Mouse (Mus musculus): Measurements from ENCODE around the gene Bach1.

Gene Bach1

DNA sequence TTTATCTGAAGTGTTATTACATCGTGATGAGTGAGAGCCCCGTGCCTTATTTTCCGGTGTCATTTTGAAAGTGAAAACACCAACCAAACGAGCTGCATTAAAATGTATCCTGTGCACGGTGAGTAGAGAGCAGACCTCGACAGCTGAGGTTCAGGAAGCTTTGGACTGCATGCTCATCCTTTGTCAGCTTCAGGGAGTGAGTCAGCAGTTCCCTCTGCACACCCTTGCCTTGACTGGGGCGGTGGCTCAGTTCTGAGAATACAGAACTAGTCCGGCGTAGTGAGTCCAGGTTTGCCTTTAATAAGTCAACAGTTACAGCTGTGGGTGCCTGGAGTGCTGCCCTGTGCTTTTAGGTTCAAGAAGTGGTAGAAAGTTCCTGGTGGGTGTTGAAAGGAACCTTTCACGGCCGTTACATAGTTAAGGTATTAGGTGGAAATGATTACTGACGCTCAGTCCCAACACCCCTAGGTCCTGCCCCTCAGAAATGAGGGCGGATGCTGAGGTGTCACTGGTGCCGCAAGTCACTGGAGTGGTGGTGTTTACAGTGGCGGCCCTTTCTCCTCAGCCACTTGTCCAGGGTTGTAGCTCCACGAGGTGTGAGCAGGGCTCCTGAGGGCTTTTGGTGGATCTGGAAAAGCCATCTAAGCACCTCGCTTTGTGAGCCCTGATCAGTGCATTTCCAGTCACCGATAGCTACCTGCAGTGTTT lies 14.4 kb downstream of the Bach1 start:
- DNase-seq (ENCODE audit: low spot score), result no peak

GRCm38 (mm10) chr16:87714550-87714949 lies 15.8 kb downstream of the Bach1 start:
- DNase-seq (ENCODE audit: low spot score), result no peak

DNA sequence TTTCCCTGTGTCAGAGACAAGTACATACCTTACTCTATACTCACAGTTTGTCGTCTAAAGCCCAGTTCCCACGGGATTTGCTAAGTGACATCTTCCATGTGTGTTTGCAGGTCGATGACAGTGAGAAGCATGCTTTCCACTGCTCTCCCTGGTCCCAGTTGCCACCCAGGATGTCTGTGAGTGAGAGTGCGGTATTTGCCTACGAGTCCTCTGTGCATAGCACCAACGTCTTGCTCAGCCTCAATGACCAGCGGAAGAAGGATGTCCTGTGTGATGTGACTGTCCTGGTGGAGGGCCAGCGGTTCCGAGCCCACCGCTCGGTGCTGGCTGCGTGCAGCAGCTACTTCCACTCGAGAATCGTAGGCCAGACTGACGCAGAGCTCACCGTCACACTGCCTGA lies 16.5 kb downstream of the Bach1 start:
- no peak for DNase-seq (ENCODE audit: low spot score)

GRCm38 (mm10) chr16:87716269-87716668 lies 17.5 kb downstream of the Bach1 start:
- no peak for DNase-seq (ENCODE audit: low spot score)

DNA sequence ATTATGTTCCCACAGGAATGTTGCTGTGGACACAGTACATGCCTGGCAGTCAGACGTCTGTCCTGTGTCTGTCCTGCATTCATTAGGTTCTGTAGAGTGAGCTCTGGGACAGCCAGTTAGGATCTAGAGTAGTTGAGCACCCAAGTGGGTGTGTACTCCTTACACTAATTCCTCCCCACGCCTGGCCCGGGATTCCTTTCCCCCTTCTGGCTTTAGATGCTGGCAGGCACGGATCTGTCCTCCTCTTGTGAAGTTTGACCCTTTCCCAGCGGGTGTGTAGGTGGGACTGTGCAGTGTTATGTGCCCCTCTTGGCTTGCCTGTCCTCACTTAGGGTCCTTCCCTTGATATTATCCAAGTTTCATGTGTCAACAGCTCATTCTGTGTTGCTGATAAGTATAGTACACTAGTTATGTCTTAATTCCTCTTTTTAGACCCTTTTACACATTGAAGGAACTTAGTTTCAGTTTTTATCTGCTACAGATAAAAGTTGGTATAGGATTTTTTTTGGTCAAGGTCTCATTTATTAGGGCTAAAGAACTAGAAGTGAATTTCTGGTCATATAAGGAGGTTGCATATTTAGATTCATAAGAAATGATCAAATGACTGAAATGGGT lies 18.4 kb downstream of the Bach1 start:
- no peak for DNase-seq (ENCODE audit: low spot score)

DNA sequence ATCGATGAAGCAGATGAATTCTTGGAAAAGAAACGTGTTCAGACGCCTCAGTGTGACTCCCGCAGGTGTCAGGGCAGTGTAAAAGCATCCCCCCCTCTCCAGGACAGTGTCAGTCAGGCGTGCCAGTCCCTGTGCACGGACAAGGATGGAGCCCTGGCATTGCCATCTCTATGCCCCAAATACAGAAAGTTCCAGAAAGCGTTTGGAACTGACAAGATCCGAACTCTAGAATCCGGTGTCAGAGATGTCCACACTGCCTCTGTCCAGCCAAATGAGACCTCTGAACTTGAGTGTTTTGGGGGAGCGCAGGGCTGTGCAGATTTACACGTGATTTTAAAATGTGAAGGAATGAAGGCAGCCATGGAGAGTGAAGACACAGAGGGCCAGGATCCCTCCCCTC lies 20.3 kb downstream of the Bach1 start:
- no peak for DNase-seq (ENCODE audit: low spot score)

DNA sequence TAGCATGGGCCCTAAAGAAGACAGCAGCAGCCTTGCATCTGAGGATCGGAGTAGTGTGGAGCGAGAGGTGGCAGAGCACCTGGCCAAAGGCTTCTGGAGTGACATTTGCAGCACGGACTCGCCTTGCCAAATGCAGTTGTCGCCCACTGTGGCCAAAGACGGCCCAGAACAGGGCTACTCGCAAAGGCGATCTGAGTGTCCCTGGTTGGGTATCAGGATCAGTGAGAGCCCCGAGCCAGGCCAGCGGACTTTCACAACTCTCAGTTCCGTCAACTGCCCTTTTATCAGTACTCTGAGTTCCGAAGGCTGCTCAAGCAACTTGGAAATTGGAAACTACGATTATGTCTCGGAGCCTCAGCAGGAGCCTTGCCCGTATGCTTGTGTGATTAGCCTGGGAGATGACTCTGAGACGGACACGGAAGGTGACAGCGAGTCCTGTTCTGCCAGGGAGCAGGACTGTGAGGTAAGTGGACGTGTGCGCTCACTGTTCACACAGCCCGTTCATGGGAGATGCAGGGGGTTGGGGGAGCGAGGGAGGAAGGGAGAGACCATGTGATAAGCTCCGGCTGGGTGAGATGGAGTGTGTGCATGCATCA lies 21.0 kb downstream of the Bach1 start:
- DNase-seq (ENCODE audit: low spot score), result no peak

DNA sequence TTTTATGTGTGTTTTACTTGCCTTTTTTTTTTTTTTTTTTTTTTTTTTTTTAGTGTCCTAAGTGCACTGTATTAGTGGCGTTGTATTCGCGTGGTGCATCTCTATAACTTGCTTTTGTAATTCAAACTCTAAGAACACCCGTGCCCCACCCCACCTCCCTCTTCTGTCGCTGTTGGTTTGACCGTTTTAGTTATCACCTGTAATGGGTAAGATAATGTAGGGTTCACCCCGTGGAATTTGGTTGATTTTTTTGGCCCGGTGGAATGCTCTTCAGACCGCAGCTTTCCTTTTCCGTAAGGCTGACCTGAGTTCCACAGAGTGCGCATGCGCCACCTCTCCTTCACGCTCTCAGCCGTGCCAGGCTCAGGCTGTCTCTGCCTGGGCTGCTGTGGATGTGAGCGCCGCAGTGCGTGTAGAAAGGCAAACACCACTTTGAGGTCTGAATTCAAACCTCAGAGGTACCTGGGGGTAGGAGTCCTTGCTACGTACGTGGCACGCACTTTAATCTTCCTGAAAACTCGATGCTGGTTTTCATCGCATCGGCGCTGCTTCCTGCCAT lies 22.2 kb downstream of the Bach1 start:
- no peak for DNase-seq (ENCODE audit: low spot score)

- no peak for DNase-seq (ENCODE audit: low spot score)
Measured at GRCm38 (mm10) chr16:87722857-87723256, 24.1 kb downstream of the Bach1 start.

GRCm38 (mm10) chr16:87723479-87723878 lies 24.7 kb downstream of the Bach1 start:
- no peak for DNase-seq (ENCODE audit: low spot score)

- no peak for DNase-seq (ENCODE audit: low spot score)
Measured at GRCm38 (mm10) chr16:87724826-87725225, 26.1 kb downstream of the Bach1 start.

GRCm38 (mm10) chr16:87725241-87725640 lies 26.5 kb downstream of the Bach1 start:
- no peak for DNase-seq (ENCODE audit: low spot score)

DNA sequence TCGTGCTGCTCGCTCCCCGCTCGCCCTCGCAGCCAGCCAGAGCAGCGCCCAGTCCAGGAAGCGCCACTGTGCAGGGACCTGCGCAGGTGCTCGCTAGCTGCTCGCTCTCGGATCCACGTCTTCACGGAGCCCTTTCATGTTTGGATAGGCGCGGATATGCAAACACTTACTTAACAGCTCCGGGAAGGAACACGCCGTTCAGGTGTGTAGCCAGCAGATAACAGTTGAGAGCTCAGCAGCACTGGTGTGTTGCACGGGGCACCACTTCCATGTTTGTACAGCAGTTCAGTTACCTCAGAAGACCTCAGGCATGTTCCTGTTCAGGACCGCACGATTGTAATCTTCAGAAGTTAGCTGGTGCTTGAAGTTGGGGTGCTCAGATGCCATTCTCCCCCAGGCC lies 27.2 kb downstream of the Bach1 start:
- DNase-seq (ENCODE audit: low spot score), result no peak

DNA sequence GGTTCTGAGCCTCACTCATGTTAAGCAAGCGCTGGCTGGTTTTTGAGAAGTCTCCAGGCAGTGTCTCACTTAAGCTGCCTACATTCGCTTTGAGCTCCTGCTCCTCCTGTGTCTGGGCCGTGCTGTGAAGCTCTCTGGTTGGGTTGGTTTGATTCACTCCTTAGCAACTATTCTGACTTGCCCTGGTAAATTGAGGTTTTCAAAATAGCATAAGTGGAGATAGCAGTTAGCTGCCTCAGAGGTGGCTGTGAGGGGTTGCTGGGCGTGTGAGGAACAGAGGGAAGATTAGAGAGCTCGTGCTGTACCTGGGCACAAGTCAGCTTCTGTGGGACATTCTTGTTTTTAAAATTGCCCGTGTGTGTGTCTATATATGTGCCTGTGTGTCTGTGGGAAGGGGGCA lies 27.6 kb downstream of the Bach1 start:
- DNase-seq (ENCODE audit: low spot score), result no peak

DNA sequence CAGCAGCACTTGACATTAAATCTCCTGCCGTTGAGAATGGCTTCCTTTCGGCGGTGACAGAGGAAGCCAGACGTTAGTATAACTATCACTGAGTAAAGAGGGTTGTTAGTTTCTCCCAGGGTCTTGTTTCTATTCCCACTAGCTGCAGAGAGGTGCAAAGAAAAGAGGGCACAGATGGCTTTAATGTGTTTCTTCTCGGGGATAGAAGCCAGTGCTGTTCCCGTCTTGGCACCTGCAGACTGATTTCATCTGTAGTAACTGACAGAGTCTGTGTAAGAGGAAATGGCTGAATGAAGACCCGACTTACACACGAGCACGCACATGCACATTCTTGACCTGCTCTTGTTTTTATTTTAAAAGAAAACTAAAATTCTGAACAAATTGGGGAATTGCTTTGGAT lies 28.5 kb downstream of the Bach1 start:
- DNase-seq (ENCODE audit: low spot score), result no peak

GRCm38 (mm10) chr16:87727918-87728317 lies 29.2 kb downstream of the Bach1 start:
- no peak for DNase-seq (ENCODE audit: low spot score)

- no peak for DNase-seq (ENCODE audit: low spot score)
Measured at GRCm38 (mm10) chr16:87728703-87729102, 30.0 kb downstream of the Bach1 start.

DNA sequence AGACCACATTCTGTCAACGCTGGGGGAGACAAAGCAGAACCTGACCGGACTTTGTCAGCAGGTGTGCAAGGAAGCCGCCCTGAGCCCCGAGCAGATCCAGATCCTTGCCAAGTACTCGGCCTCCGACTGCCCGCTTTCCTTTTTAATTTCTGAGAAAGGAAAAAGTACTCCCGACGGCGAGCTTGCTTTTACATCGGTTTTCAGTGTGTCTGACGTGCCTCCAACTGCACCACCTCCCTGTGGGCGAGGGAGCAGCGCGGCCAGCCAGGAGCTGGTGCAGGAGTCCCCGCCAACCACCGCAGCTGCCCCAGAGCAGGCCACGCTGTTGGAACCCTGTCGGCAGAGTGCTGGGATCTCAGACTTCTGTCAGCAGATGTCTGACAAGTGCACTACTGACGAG lies 30.7 kb downstream of the Bach1 start:
- no peak for DNase-seq (ENCODE audit: low spot score)

- DNase-seq (ENCODE audit: low spot score), result no peak
Measured at GRCm38 (mm10) chr16:87734868-87735381, 36.2 kb downstream of the Bach1 start.

DNA sequence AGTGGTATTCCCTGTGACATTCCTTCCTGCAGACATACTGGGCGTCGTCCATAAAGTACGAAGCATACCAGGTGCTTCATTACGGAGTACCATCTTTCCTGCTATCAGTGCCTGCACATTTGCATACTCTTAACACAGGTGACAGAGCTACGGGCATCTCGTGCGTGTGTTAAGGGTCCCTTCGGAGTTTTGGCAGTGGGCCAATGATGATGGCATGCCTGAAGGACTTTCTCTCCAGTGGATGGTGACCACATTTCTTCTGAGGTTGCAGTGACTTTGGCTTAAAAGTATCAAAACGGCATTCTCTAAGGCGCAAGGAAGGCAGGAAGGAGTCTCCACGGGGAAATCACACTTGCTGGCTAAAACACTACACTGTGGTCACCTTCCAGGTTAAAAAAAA lies 37.4 kb downstream of the Bach1 start:
- DNase-seq (ENCODE audit: low spot score), result no peak

- no peak for DNase-seq (ENCODE audit: low spot score)
Measured at GRCm38 (mm10) chr16:87737296-87737695, 38.6 kb downstream of the Bach1 start.

DNA sequence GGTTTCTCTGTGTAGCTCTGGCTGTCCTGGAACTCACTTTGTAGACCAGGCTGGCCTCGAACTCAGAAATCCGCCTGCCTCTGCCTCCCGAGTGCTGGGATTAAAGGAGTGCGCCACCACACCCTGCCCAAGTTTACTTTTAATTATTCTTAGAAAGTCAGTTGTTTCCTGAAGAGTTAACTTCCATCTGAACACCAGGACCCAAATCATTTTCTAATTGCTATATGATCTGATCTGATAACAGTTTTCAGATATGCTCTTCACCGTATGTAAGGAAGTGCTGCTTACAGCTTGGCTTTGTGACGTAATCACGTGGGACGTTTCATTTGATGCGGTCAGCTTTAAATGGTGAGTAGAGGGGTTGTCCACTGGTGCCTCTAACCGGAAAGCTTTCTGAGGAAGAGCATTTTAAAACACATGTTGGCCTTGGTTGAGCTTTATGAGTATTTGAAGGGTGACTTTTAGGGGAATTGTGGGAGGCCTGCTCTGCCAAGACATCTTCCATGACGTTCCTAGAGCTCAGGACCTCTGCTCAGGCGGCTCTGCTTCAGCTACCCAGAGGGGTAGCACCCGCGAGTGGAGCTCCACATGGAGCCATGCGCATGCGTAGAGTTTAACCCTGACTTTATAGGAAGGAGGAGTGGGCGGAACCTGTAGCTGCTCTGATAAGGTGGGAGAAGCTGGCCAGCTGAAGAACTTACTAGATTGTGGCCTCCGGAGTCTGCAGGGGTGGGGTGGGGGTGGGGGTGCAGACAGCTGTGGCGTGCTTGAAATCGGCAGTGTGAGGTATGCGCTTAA lies 39.3 kb downstream of the Bach1 start:
- no peak for DNase-seq (ENCODE audit: low spot score)

All from ovary, postnatal 10 days (tissue).